Mouse (Mus musculus): ENCODE results near the gene Xrn1.
A peak's percentile ranks its signal among the peaks of the same experiment; 100 is the strongest.
"Not testable (repeated sequence)": the region's sequence is repeated elsewhere in the genome, so short reads cannot be mapped to it uniquely, and the experiment has no call there.

Xrn1 gene

GRCm38 (mm10) chr9:95954585-95955461 lies at the start of gene Xrn1:
Gene Xrn1 (plus strand): TSS chr9:95954760.
- peak; percentile 94 for DNase-seq

- no peak for DNase-seq
These were observed 21.7 kb upstream of the Xrn1 start for GRCm38 (mm10) chr9:95932855-95933254.

GRCm38 (mm10) chr9:95953658-95954057 lies 902 bp upstream of the Xrn1 start:
- no peak for DNase-seq

GRCm38 (mm10) chr9:95954226-95954584 lies 355 bp upstream of the Xrn1 start:
- DNase-seq, result no peak

GRCm38 (mm10) chr9:95957611-95958010 lies 3.1 kb downstream of the Xrn1 start:
- DNase-seq, result no peak

GRCm38 (mm10) chr9:95958041-95958730 lies 3.6 kb downstream of the Xrn1 start:
- no peak for DNase-seq

- DNase-seq, result not testable (repeated sequence)
These were observed 4.2 kb downstream of the Xrn1 start for GRCm38 (mm10) chr9:95958731-95959105.

GRCm38 (mm10) chr9:95959246-95959645 lies 4.7 kb downstream of the Xrn1 start:
- DNase-seq, result no peak

GRCm38 (mm10) chr9:95959732-95960428 lies 5.3 kb downstream of the Xrn1 start:
- DNase-seq, result no peak

- DNase-seq, result no peak
These were observed 6.5 kb downstream of the Xrn1 start for GRCm38 (mm10) chr9:95961058-95961457.

- no peak for DNase-seq
These were observed 9.5 kb downstream of the Xrn1 start for GRCm38 (mm10) chr9:95964037-95964436.

GRCm38 (mm10) chr9:95978279-95978678 lies 23.7 kb downstream of the Xrn1 start:
- no peak for DNase-seq

- no peak for DNase-seq
These were observed 25.3 kb downstream of the Xrn1 start for GRCm38 (mm10) chr9:95979896-95980295.

GRCm38 (mm10) chr9:95992255-95992654 lies 37.7 kb downstream of the Xrn1 start:
- DNase-seq, result no peak

- no peak for DNase-seq
These were observed 49.9 kb downstream of the Xrn1 start for GRCm38 (mm10) chr9:96004455-96004854.

GRCm38 (mm10) chr9:96010664-96011063 lies 56.1 kb downstream of the Xrn1 start:
- no peak for DNase-seq

GRCm38 (mm10) chr9:96023921-96024320 lies 69.4 kb downstream of the Xrn1 start:
- DNase-seq, result peak; percentile 11

GRCm38 (mm10) chr9:96027913-96028312 lies 73.4 kb downstream of the Xrn1 start:
- DNase-seq, result no peak

- DNase-seq, result peak; percentile 63
These were observed 74.3 kb downstream of the Xrn1 start for GRCm38 (mm10) chr9:96028818-96029217.

GRCm38 (mm10) chr9:96029886-96030285 lies 75.3 kb downstream of the Xrn1 start:
- DNase-seq, result no peak

- DNase-seq, result no peak
These were observed 81.0 kb downstream of the Xrn1 start for GRCm38 (mm10) chr9:96035371-96036086.

- DNase-seq, result no peak
These were observed 89.7 kb downstream of the Xrn1 start for GRCm38 (mm10) chr9:96044214-96044613.

GRCm38 (mm10) chr9:96051501-96051900 lies 96.9 kb downstream of the Xrn1 start:
- DNase-seq, result no peak
